Mouse (Mus musculus): ENCODE measurements at regions not wholly inside any gene's neighbourhood (a gene's known extent, or its start where the extent isn't known, plus 50 kb on each side); places are given as distances from the start of the nearest gene placed in this dataset.
"Not testable (repeated sequence)": the region's sequence is repeated elsewhere in the genome, so short reads cannot be mapped to it uniquely, and the experiment has no call there.

GRCm38 (mm10) chr17:83987683-83988082 lies 139.9 kb upstream of the Haao start:
- DNase-seq, result no peak

DNA sequence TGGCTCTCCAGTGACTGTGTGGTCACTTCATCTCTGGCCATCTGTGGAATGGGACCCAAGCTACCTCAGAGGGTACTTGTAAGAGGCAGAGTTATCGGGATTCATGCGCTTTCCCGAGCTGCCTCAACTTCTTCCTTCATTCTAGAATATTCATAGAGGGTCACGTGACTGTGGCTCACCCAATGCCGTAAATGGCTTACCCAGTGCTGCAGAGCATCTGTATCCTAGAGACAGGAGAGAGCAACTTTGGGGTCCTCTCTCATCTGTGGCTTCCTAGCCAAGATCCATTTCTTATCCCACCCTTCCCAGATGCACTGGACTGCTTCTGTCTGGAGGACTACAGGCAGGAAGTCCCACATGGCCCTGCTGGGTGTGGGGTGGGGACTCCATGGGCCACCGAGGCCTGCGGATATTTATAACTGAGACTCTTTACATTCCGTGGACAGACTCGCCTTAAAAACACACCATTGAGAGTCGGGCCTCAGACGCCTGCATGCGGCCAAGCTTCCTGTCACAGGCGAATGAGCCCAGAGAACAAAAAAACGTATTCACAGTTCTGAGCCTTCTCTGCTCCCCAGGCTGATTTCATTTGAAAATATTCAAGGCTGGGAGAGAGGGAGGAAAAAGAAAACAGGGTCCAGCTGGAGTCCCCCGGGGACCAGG lies 138.3 kb upstream of the Haao start:
- DNase-seq, result no peak

DNA sequence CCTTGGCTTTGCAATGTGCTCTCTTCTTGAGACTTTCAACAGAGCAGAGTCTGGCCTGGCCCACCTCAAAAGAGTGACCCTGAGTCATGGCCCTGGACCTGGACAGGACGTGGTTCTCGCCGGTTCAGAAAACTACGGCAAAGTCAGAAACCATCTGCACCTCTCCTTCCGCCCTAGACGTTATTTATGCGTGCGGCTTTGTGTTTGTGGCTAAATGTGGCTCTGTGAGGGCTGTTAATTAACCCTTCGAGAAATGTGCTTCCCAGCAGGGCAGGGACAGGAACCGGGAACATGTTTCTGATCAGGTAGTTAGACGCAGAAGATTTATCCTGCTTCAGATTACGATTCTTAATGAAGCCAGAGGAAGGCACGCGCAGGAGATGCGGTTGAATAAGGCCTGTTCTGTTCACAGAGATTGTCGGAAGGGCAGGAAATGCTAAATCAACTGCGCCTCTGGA lies 137.6 kb upstream of the Haao start:
- no peak for DNase-seq

DNA sequence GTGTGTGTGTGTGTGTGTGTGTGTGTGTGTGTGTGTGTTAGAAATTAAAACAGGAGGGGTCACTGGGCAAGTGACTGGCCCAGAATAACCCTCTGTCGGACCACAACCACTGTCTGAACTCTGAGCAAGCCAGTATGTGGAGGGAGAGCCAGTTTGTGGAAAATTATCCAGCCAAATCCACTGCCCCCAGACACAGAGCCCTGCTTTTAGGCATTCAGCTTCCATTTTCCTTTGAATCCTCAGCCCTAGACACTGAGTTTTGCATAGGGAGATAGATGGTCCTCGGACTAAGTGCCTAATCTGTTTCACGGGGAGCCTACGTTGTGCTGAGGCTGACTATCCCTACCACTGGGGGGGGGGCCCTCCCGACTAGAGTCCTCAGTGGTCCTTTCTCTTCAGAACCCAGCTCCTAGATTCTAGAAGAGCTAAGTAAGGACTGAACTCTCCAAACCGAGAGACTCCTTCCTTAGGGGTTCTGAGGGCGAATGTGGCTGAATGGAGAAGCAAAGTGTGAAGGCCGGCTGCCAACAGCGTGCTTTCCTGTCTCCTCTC lies 136.2 kb upstream of the Haao start:
- DNase-seq, result no peak

- peak in 1 of 2 experiments; percentile 37 for DNase-seq
These were observed 135.5 kb upstream of the Haao start for GRCm38 (mm10) chr17:83983070-83983836.

GRCm38 (mm10) chr17:83982700-83983069 lies 134.9 kb upstream of the Haao start:
- DNase-seq, result no peak

- DNase-seq, result no peak
These were observed 131.2 kb upstream of the Haao start for GRCm38 (mm10) chr17:83978858-83979470.

GRCm38 (mm10) chr17:83977725-83978124 lies 130.0 kb upstream of the Haao start:
- DNase-seq, result no peak

GRCm38 (mm10) chr17:83975813-83976212 lies 128.1 kb upstream of the Haao start:
- DNase-seq, result no peak

DNA sequence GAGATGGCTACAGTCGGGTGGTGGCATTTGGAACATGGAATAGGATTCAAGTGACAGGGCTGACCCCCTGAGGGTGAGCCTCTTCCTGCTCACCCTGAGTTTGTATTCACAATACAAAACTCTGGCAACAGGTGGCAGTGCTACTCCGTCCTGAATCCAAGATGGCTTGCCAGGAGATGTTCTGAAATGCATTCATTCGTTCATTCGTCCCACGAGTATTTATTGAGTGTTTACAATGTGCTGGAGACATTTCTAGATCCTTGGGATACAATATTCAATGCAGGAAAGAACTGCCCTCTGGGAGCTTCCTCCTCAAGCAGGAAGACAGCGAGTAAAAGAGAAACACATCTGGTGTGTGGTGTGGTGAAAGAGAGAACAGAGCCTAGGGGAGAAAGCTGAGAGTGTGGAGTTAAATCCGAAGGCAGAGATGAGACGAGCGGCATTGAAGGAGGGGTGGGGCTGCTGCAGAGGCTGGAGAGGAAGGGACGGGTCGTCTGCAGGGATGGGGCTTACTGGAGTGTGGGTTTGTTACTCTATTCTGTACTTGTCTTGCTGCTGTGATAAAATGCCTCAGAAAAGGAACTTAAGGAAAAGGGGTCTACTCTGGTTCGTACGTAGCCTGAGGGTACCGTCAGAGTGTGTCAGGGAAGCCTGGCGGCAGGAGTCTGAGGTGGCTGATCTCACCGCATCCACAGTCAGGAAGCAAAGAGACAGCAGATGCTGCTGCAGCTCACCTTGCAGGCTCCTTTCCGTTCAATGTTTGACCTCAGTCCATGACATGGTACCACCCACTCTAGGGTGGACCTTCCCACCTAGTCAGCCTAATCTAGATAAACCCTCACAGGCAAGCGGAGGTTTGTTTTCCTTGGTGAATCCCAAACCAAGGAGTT lies 125.9 kb upstream of the Haao start:
- peak in 1 of 2 experiments; percentile 66 for DNase-seq

GRCm38 (mm10) chr17:83972874-83973273 lies 125.1 kb upstream of the Haao start:
- DNase-seq, result no peak

DNA sequence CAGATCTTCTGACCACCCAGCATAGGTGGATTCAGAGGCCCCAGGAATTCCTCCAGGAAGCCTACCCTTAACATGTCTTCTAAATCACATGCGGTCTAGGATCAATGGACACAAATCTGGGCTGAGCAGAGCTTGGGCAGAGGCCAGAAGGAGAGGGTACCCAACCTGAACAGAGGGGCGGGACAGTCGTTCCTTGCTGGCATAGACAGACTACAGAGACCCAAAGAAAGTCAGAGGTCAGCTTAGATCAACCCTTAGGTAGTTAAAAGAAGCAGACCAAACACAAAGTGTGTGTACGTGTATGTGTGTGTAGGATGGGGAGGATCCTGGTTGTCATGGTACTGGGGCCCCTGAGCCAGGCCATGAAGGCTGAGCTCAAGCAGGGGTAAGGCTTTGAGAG lies 124.7 kb upstream of the Haao start:
- DNase-seq, result no peak

- DNase-seq, result no peak
These were observed 124.3 kb upstream of the Haao start for GRCm38 (mm10) chr17:83972026-83972425.

- peak; percentile 79 for DNase-seq
These were observed 121.7 kb upstream of the Haao start for GRCm38 (mm10) chr17:83969407-83969826.

- not testable (repeated sequence) for DNase-seq
These were observed 120.4 kb upstream of the Haao start for GRCm38 (mm10) chr17:83968124-83968523.

DNA sequence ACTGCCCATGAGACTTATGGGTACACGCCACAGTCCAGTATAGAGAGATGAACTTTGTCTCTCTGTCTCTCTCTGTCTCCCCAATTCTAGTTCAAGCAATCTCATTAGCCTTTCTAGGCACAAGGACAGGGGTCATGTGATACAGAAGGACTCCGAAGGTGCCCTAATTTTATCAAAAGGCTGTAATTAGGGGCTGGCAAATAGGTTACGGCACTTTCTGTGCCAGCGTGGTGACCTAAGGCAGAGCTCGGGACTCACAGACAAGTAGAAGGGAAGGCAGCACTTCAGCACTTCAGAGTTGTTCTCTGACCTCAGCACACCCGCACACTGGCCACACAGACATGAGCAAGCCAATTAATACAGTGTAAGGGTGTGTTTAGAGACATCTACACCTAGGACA lies 119.2 kb upstream of the Haao start:
- no peak for DNase-seq

DNA sequence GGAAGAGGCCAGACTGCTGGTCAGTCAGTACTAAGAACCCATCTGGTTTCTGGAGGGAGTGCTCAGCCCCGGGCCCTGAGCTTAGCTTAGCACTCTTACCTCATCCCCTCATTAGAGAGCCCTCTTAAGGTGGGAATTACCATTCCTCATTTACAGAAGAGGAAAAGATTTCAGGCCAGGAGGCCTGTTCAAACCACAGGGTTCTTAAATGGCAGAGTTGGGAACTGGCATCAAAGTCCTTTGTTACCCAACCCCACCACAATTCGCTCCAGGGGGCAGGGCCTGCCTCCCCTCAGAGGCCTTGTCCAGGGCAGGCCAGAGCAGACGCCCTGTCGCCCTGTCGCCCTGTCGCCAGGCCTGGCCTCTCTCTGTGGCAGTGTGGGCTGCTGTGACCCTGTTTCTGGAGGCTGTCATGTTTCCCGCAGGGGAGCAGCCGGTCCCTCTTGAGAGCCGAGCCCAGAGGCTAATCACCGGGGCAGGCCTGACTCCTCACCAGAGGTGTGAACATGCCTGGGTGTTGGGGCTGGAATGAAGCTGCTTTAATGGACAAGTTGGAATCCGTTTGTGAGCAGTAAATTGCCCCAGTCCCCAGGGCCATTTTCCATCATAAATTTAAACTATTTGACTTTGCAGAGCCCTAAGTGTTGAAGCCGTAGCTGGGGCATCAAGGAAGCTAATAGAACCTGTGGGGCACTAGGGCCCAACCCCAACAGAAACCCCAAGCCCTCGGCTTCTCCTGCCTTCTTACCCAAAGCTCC lies 116.9 kb upstream of the Haao start:
- DNase-seq, result no peak

- DNase-seq, result no peak
These were observed 115.8 kb upstream of the Haao start for GRCm38 (mm10) chr17:83963561-83963960.

DNA sequence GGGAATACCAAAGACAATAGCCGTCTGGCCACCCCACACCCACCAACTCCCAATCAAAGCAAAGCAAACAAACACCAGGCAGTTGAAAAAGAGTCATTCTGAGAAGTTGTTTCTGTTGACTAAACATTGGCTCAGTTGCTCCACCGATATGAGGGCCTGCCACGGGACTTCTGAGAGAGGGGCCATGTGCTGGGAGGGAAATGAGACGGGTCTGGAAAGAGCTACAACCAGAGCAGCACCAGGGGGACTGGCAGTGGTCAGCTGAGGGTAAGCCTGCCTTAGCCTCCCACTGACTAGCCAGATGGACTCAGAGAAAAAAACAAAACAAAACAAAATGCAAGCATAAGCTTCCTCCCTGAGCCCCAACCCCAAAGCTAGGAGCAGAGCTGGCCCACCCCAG lies 115.1 kb upstream of the Haao start:
- peak; percentile 54 to 57 for DNase-seq

GRCm38 (mm10) chr17:83962126-83962525 lies 114.4 kb upstream of the Haao start:
- no peak for DNase-seq

DNA sequence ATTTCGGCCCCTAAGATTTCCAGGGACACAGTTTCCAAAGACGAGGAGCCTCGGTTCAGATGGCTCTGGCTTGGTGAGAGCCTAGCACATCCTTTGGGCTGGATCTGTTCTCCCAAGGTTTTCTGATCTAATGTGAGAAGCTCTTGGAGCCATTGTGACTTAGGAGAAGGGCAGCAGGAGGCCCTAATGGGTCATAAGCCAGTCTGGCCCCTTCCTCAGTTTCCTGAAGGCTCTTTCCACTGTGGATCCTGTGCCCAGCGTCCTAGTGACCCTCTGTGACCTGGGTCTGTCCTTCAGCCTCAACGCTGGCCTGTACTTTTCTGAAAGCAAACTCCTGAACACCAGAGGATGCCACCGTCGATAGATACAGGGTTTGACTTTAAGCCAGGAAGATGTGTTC lies 113.1 kb upstream of the Haao start:
- no peak for DNase-seq

DNA sequence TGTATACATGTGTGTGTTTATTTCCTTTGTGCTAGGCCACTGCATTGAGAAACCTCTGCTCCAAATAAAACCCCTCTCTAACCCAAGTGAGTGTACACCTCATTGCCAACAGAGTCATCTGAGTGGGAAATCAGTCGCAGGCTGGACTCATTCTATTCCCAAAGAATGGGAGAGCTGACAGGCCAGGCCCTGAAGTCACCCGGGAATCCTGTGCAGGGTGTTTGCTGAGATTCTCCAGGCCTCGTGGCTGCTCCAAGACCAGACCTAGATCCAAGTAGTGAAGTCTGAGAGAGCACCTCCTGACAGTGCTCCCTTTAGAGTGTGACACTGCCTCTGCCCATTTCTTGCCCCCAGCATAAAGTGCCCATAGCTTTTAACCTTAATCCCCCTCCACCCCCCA lies 112.4 kb upstream of the Haao start:
- no peak for DNase-seq

All from cerebellum, postnatal 25 days (tissue).